Mouse (Mus musculus) kidney, postnatal 0 days (tissue): ENCODE measurements at regions not wholly inside any gene's neighbourhood (a gene's known extent, or its start where the extent isn't known, plus 50 kb on each side); places are given as distances from the start of the nearest gene placed in this dataset.
A peak's percentile ranks its signal among the peaks of the same experiment; 100 is the strongest.

Experiments used
- ATAC-seq: fragments of 200-750 bp; cut with Nextera tagmentation; replicated peaks from 2 replicates; pipeline ENCODE4 v1.8.0; 2017; ENCODE audit warnings: low read depth, moderate number of reproducible peaks, moderate TSS enrichment, moderate library complexity; ENCODE audit not compliant: low FRiP score
- DNase-seq: peaks from one replicate; pipeline ENCODE4 v3.0.0-alpha.2; 2016; ENCODE audit warnings: low spot score
- H3K27ac ChIP-seq: fragments of 300-500 bp; sonication (generic); 2 replicates; pipeline ENCODE4 v1.5.1; 2014; ENCODE audit warnings: mild to moderate bottlenecking
- H3K27me3 ChIP-seq: fragments of 300-500 bp; sonication (generic); 2 replicates; pipeline ENCODE4 v1.6.1; 2014; ENCODE audit warnings: low read length, mixed read lengths; ENCODE audit not compliant: insufficient read depth
- H3K36me3 ChIP-seq: fragments of 300-500 bp; sonication (generic); 2 replicates; pipeline ENCODE4 v1.6.1; 2014; ENCODE audit warnings: low read length, mixed read lengths; ENCODE audit not compliant: insufficient read depth
- H3K4me1 ChIP-seq: fragments of 300-500 bp; sonication (generic); replicated peaks from 2 replicates; pipeline ENCODE4 v1.6.1; 2014; ENCODE audit warnings: antibody characterized with exemption, low read length, mixed read lengths; ENCODE audit not compliant: insufficient read depth
- H3K4me2 ChIP-seq: fragments of 300-500 bp; sonication (generic); 2 replicates; pipeline ENCODE4 v1.6.1; 2014; ENCODE audit warnings: mild to moderate bottlenecking, low read length, moderate library complexity, mixed read lengths
- H3K4me3 ChIP-seq: fragments of 300-500 bp; sonication (generic); replicated peaks from 2 replicates; pipeline ENCODE4 v1.5.1; 2014; ENCODE audit warnings: low read depth, low read length
- H3K9ac ChIP-seq: fragments of 300-500 bp; sonication (generic); 2 replicates; pipeline ENCODE4 v1.6.1; 2014; ENCODE audit warnings: low read depth, low read length
- H3K9me3 ChIP-seq: fragments of 300-500 bp; sonication (generic); replicated peaks from 2 replicates; pipeline ENCODE4 v1.6.1; 2016; ENCODE audit warnings: low read length, inconsistent platforms, mixed read lengths
- CTCF ChIP-seq: IDR thresholded peaks from 2 replicates; pipeline ENCODE4 v1.5.1; 2016; ENCODE audit warnings: antibody characterized with exemption, low read depth, mild to moderate bottlenecking, moderate library complexity
- WGBS: fragments of 180-500 bp; shearing (Covaris S2); extraction: QIAGEN DNeasy Blood & Tissue Kit; methylation state at CpG from one replicate; pipeline ENCODE4 v1.1.7; 2014; 5-methylcytosine and 5-hydroxymethylcytosine counted together

DNA sequence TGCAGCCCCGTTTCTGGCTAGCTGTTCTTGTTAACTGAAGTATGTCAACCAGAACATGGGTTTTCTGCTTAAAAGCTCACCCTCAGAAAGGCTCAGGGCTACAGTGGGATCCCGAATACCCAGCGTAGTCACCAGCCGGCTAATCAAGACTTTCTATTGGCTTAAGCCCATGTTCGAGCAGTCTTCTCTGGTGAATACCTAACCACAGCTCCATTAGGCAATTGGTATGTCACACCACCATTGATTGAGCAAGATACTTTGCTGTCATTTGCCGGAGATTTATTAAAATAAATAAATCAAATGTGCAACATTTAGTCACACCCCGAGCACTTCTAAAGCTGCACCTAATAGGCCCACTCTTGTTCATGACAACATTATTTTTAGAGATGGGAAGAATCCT is 162.5 kb downstream of the Cog6 start:
- no peak for TF ChIP-seq CTCF
- Histone ChIP-seq H3K4me3 (no peak overlapping the region), H3K36me3 (no peaks in the 10 kb centered on the region), H3K27me3 (no peaks in the 10 kb centered on the region), H3K4me2 (no peak overlapping the region), H3K4me1 (no peaks in the 10 kb centered on the region), H3K27ac (no peak overlapping the region), H3K9me3 (no peaks in the 10 kb centered on the region), H3K9ac (no peak overlapping the region)
- ATAC-seq (no peak), DNase-seq (no peak)
- 83% methylated on average over 7 of the region's 7 CpGs for WGBS

DNA sequence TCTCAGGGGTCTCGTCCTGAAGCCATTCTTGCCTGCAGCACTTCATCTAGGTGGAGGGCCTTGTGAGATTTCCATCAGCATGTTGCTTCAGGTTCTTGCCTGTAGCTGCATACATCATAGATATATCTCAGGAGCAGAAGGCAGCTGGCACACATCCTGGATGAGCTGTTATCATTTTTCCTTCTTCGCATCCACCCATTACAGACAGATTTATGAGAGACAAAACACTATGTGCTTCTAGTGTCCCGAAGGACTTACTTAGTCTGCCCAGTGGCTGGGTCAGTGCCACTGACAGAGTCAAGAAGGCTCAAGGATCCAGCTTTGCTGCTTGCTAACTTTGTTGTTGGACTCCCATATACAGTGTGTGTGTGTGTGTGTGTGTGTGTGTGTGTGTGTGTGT is 163.9 kb downstream of the Cog6 start:
- no peak overlapping the region for H3K27ac ChIP-seq

DNA sequence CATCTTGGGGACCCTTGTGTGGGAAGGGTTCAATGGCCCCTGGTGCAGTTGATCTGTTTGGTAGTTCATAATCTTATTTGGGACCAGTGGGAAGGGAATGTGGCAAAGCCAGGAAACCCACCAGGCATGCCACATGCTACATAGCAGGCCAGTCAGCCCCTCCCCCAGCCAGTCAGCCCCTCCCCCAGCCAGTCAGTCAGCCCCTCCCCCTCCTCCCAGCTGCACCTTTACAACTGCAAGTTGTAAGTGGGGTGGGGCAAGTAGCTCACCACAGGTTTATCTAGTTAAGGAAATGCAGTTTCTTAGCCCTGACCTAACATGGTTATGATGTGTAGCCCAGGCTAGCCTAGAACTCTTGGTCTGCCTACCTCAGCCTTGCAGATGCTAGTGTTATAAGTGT is 171.9 kb downstream of the Cog6 start:
- no peaks in the 10 kb centered on the region for H3K9me3 ChIP-seq
- ATAC-seq (no peak), DNase-seq (no peak)
- no peaks in the 10 kb centered on the region for H3K36me3 ChIP-seq
- TF ChIP-seq CTCF: no peak
- no peaks in the 10 kb centered on the region for H3K4me1 ChIP-seq
- no peaks in the 10 kb centered on the region for H3K27me3 ChIP-seq
- H3K4me3 ChIP-seq: no peak overlapping the region
- no peak overlapping the region for H3K9ac ChIP-seq
- no peak overlapping the region for H3K4me2 ChIP-seq
- H3K27ac ChIP-seq: no peak overlapping the region

More for the DNA sequence above, 163.9 kb downstream of the Cog6 start:
- no peak overlapping the region for H3K4me3 ChIP-seq
- DNase-seq (no peak), ATAC-seq (no peak)
- no peaks in the 10 kb centered on the region for H3K4me1 ChIP-seq
- H3K36me3 ChIP-seq: no peaks in the 10 kb centered on the region
- H3K9me3 ChIP-seq: no peaks in the 10 kb centered on the region
- H3K4me2 ChIP-seq: no peak overlapping the region
- 53% methylated on average over 3 of the region's 3 CpGs for WGBS
- no peak for TF ChIP-seq CTCF
- H3K9ac ChIP-seq: no peak overlapping the region
- H3K27me3 ChIP-seq: no peaks in the 10 kb centered on the region

DNA sequence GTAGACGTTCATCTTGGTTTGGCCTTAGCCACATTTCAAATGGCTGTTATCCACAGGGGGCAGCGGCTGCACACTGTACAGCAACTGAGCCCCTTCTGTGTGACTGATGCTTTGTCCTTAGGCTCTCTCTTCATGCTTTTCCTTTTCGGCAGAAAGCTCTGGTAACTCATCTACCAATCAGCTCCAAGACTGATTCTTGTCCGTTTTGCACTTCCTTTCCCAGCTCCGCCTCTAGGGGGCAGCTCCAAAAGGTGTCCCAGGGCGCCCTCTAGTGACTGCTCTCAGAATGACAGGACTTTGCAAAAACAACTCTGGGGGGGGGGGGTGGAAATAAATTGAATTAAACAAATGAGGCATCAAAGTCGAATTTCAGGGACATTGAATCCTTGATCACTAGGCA is 173.0 kb downstream of the Cog6 start:
- no peak overlapping the region for H3K27ac ChIP-seq
- no peak overlapping the region for H3K4me2 ChIP-seq
- ATAC-seq: no peak; the same call in 1 of the 2 replicates
- no peaks in the 10 kb centered on the region for H3K27me3 ChIP-seq
- H3K9me3 ChIP-seq: no peaks in the 10 kb centered on the region
- H3K4me1 ChIP-seq: no peaks in the 10 kb centered on the region
- H3K36me3 ChIP-seq: no peaks in the 10 kb centered on the region
- TF ChIP-seq CTCF: peak; percentile 98
- H3K9ac ChIP-seq: no peak overlapping the region
- 31% methylated on average over 7 of the region's 7 CpGs for WGBS
- no peak overlapping the region for H3K4me3 ChIP-seq
- peak; percentile 93 for DNase-seq

GRCm38 (mm10) chr3:52842866-52843425 is 174.1 kb downstream of the Cog6 start:
- DNase-seq (no peak), ATAC-seq (no peak)
- Histone ChIP-seq H3K4me2 (no peak overlapping the region), H3K36me3 (no peaks in the 10 kb centered on the region), H3K27me3 (no peaks in the 10 kb centered on the region), H3K4me3 (no peak overlapping the region), H3K9me3 (no peaks in the 10 kb centered on the region), H3K9ac (no peak overlapping the region), H3K27ac (no peak overlapping the region), H3K4me1 (no peaks in the 10 kb centered on the region)
- TF ChIP-seq CTCF: no peak
- 63% methylated on average over 10 of the region's 10 CpGs for WGBS

DNA sequence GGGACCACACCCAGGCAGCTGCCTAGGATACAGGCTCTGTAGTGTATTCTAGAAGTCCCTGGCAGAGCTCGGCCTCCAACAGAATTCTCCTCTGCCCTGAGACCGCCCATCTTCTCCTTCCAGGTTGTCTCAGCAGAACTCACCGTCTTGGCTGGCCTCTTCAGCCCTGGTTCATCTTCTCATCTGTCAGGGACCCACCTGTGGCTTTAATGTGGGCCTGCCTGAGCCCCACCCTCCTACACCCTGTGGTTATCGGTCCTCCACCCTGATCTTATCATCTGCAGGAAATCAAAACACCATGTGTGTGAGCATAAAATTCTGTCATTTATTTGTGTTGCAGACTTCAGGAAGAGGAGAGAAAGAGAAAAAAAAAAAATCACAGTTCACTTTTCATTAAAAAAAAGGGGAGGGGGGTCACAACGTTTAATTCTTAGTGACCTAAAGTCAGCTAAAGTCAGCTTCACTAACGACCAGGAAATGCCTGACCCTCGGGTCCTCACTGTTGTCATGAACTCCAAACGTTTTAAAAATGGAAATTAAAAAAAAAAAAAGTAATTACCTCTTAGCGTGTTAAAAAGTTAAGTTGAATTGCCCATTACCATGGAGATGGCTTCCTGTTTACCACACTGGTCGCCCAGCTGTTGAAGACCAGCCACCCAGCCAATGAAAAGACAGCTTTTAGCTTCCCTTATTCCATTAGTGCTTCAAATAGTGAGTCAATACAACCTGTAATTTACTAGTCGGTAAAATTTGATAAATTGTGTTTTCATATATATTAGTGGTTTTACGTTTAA is 176.7 kb downstream of the Cog6 start:
- ATAC-seq: no peak
- peak; percentile 53 for DNase-seq
- WGBS: 35% methylated on average over 12 of the region's 12 CpGs
- H3K27me3 ChIP-seq: no peaks in the 10 kb centered on the region
- TF ChIP-seq CTCF: no peak
- H3K9me3 ChIP-seq: no peaks in the 10 kb centered on the region
- H3K4me1 ChIP-seq: no peaks in the 10 kb centered on the region
- no peaks in the 10 kb centered on the region for H3K36me3 ChIP-seq
- H3K9ac ChIP-seq: no peak overlapping the region
- no peak overlapping the region for H3K4me3 ChIP-seq
- H3K4me2 ChIP-seq: no peak overlapping the region
- H3K27ac ChIP-seq: no peak overlapping the region
